Mouse (Mus musculus): ENCODE data around the gene Pdzd8. TPM values are rescaled to one million over a fixed set of nuclear protein-coding genes. Genes with fewer than 3 reads are reported as not detected.

The Pdzd8 gene
- polyA plus RNA-seq, 1 experiment from 2014 or later, result 16.8 TPM

GRCm38 (mm10) chr19:59352760-59353159 is 7.2 kb upstream of the Pdzd8 start:
- H3K27me3 ChIP-seq, result no peaks in the 10 kb centered on the region; the same call in 1 of the 2 replicates
- H3K4me3 ChIP-seq (replicated peaks), result no peak overlapping the region
- H3K9me3 ChIP-seq, result no peaks in the 10 kb centered on the region
- no peaks in the 10 kb centered on the region for H3K36me3 ChIP-seq
- WGBS, result 71% methylated on average over 3 of the region's 3 CpGs
- no peaks in the 10 kb centered on the region; the same call in 1 of the 2 replicates for H3K4me1 ChIP-seq (replicated peaks)
- no peak overlapping the region for H3K27ac ChIP-seq
- no peak overlapping the region for H3K4me2 ChIP-seq
- ATAC-seq (ENCODE audit: insufficient number of reproducible peaks, insufficient read depth, low FRiP score, low TSS enrichment, low read depth), result no peak
- no peak overlapping the region; the same call in 1 of the 2 replicates for H3K9ac ChIP-seq (replicated peaks)

GRCm38 (mm10) chr19:59351151-59351889 is 5.7 kb upstream of the Pdzd8 start:
- Histone ChIP-seq H3K27me3 (no peaks in the 10 kb centered on the region; the same call in 1 of the 2 replicates), H3K4me2 (no peak overlapping the region), H3K9ac (replicated peaks) (no peak overlapping the region), H3K27ac (no peak overlapping the region), H3K4me3 (replicated peaks) (no peak overlapping the region), H3K4me1 (replicated peaks) (peaks cover 3% of the 10 kb centered on the region; the same call in 1 of the 2 replicates), H3K36me3 (no peaks in the 10 kb centered on the region), H3K9me3 (no peaks in the 10 kb centered on the region)
- ATAC-seq (ENCODE audit: insufficient number of reproducible peaks, insufficient read depth, low FRiP score, low TSS enrichment, low read depth), result no peak
- WGBS, result 63% methylated on average over 15 of the region's 15 CpGs

DNA sequence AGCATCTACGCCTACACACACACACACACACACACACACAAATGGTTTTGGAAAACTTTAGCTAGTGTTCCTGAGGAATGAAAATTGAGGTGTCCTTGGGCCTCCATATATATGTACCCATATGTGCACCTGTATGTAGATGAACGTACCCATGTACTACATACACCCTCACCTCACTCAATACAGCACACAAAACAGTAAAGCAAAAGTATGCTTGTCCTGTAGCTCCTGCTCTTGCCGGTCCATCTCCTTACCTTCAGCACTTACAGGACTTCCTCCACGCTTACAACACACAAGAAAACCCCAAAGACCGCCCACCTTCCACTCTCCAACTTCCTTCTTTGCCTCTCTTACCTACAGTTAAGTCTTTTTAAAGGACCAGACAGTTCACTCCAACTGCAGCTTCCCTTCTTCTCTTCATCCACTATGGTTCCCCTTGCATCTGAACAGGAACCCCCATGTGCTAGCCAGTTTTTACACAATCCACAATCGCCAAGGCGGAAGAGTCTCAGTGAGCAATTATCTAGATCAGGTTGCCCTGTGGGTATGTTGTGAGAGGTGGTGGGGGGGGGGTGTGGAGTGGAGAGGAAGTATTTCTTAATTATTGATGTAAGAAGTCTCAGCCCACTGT is 4.8 kb upstream of the Pdzd8 start:
- Histone ChIP-seq H3K9me3 (no peaks in the 10 kb centered on the region), H3K4me3 (replicated peaks) (no peak overlapping the region), H3K27ac (no peak overlapping the region), H3K9ac (replicated peaks) (no peak overlapping the region), H3K4me2 (no peak overlapping the region), H3K4me1 (replicated peaks) (peaks cover 4% of the 10 kb centered on the region; the same call in 1 of the 2 replicates), H3K36me3 (no peaks in the 10 kb centered on the region), H3K27me3 (no peaks in the 10 kb centered on the region; the same call in 1 of the 2 replicates)
- ATAC-seq (ENCODE audit: insufficient number of reproducible peaks, insufficient read depth, low FRiP score, low TSS enrichment, low read depth), result no peak
- 79% methylated on average over 7 of the region's 7 CpGs for WGBS

DNA sequence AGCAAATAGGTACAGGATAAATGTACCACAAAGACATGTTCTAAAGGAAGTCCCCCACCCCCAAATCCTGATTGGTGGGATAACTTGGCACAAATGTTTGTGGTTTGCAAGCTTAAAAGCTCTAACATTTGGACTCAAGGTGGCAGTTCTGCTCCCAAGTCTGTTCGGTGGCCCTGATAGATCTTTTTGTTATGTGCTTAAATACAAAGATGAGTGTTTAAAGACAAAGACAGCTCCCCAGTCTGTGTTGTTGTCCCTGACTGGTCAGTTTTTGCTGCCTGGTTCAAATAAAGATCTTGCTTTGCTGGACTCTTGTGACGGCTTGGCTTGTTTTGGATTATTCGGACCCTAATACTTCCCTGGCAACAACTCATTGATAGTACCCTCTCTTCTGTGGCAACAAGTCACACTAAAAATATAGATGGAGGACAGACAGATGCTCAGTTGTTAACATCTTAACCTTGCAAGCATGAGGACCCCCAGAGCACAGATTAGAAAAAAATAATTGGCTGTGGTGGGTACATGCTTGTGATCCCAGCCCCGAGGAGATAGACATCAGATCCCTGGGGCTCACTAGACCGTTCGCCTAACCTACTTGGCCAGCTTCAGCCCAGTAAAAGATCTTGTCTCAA is 3.9 kb upstream of the Pdzd8 start:
- 85% methylated on average over 6 of the region's 6 CpGs for WGBS
- Histone ChIP-seq H3K9ac (replicated peaks) (no peak overlapping the region), H3K9me3 (no peaks in the 10 kb centered on the region), H3K27ac (no peak overlapping the region), H3K4me3 (replicated peaks) (no peak overlapping the region), H3K27me3 (no peaks in the 10 kb centered on the region; the same call in 1 of the 2 replicates), H3K36me3 (no peaks in the 10 kb centered on the region), H3K4me2 (no peak overlapping the region), H3K4me1 (replicated peaks) (peaks cover 7% of the 10 kb centered on the region)
- ATAC-seq (ENCODE audit: insufficient number of reproducible peaks, insufficient read depth, low FRiP score, low TSS enrichment, low read depth), result no peak

DNA sequence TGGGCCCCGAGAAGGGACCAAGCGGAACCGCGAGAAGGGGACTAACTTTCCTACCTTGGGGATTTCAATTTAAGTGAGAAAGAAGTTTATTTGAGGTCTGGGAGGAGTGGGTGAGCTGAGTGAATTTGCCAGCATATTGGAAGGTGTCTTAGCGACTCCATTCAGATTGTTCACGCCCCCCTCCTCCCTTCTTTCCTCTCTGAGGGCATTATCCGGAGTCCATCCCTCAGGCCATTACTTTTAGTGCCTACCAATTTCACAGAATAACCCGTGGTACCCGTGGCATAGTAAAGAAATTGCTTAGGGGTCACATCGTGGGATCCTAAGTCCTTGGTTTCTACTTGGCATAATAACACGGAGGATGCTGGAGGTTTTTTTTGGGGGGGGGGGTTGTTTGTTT is 745 bp upstream of the Pdzd8 start:
- Histone ChIP-seq H3K9ac (replicated peaks) (peak overlapping the region; percentile 94), H3K27me3 (no peaks in the 10 kb centered on the region), H3K27ac (peak overlapping the region; percentile 94), H3K9me3 (no peaks in the 10 kb centered on the region), H3K4me3 (replicated peaks) (peak overlapping the region; percentile 87), H3K4me1 (replicated peaks) (peaks cover 26% of the 10 kb centered on the region), H3K36me3 (no peaks in the 10 kb centered on the region), H3K4me2 (peak overlapping the region; percentile 100)
- peak; percentile 8; the same call in 1 of the 2 replicates for ATAC-seq (ENCODE audit: insufficient number of reproducible peaks, insufficient read depth, low FRiP score, low TSS enrichment, low read depth)
- WGBS, result under 1% methylated on average over 11 of the region's 11 CpGs

- H3K4me2 ChIP-seq, result peak overlapping the region; percentile 100
- H3K9me3 ChIP-seq, result no peaks in the 10 kb centered on the region
- under 1% methylated on average over 61 of the region's 70 CpGs for WGBS
- ATAC-seq (ENCODE audit: insufficient number of reproducible peaks, insufficient read depth, low FRiP score, low TSS enrichment, low read depth), result peak; percentile 32
- H3K4me3 ChIP-seq (replicated peaks), result peak overlapping the region; percentile 87
- H3K4me1 ChIP-seq (replicated peaks), result peaks cover 30% of the 10 kb centered on the region
- peak overlapping the region; percentile 94 for H3K9ac ChIP-seq (replicated peaks)
- H3K27me3 ChIP-seq, result no peaks in the 10 kb centered on the region
- no peaks in the 10 kb centered on the region for H3K36me3 ChIP-seq
- H3K27ac ChIP-seq, result peak overlapping the region; percentile 94
Measured at GRCm38 (mm10) chr19:59345081-59345657, 411 bp downstream of the Pdzd8 start.

DNA sequence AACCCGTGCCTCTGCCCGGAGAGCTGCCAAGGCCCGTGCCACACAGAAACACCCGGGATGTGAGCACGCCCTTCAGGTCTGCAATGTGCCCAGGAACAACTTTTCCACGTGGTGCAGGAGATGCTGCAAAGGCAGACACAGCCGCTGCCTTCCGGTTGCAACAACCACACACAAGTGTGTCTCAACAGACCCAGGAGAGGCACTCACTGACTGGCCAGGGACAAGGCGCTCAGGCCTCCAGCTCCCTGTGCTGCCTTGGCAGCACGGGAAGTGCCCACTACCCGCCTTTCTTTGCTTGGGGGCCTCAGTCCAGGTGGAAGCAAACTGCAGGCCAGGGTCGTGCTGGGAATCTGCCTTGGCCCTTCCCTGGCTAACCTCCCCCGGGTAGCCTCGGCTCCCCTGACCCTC is 1.3 kb downstream of the Pdzd8 start:
- Histone ChIP-seq H3K27me3 (no peaks in the 10 kb centered on the region), H3K9ac (replicated peaks) (peak overlapping the region; percentile 94), H3K36me3 (no peaks in the 10 kb centered on the region), H3K9me3 (no peaks in the 10 kb centered on the region), H3K27ac (no peak overlapping the region), H3K4me1 (replicated peaks) (peaks cover 30% of the 10 kb centered on the region), H3K4me2 (peak overlapping the region; percentile 100), H3K4me3 (replicated peaks) (peak overlapping the region; percentile 87)
- 1% methylated on average over 14 of the region's 14 CpGs for WGBS
- ATAC-seq (ENCODE audit: insufficient number of reproducible peaks, insufficient read depth, low FRiP score, low TSS enrichment, low read depth), result no peak

DNA sequence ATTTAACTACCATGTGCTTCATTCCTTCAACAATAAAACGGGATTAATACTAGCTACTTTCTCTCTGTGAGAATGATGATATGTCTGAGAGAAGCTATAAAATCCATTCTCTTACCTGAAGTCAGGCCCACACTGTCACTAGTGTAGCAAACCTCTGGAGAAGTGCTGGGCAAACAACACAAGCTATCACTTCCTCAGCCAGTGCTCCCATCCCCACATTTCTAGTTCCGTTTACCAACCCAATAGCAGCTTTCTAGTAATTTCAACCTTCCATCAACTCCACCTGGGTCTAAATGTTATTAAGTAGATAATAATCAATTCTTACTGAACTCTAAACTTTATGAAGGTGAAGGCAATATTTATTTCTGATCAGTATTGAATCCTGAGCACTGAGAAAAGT is 2.6 kb downstream of the Pdzd8 start:
- Histone ChIP-seq H3K36me3 (no peaks in the 10 kb centered on the region), H3K27me3 (no peaks in the 10 kb centered on the region), H3K4me3 (replicated peaks) (peak overlapping the region; percentile 87), H3K9ac (replicated peaks) (no peak overlapping the region), H3K4me1 (replicated peaks) (peaks cover 30% of the 10 kb centered on the region), H3K4me2 (peak overlapping the region; percentile 100), H3K9me3 (no peaks in the 10 kb centered on the region), H3K27ac (no peak overlapping the region)
- WGBS, result 46% methylated on average over 2 of the region's 2 CpGs
- ATAC-seq (ENCODE audit: insufficient number of reproducible peaks, insufficient read depth, low FRiP score, low TSS enrichment, low read depth), result no peak

- peaks cover 9% of the 10 kb centered on the region; the same call in 1 of the 2 replicates for H3K36me3 ChIP-seq
- ATAC-seq (ENCODE audit: insufficient number of reproducible peaks, insufficient read depth, low FRiP score, low TSS enrichment, low read depth), result no peak
- no peak overlapping the region for H3K4me3 ChIP-seq (replicated peaks)
- H3K27me3 ChIP-seq, result no peaks in the 10 kb centered on the region
- no peak overlapping the region for H3K9ac ChIP-seq (replicated peaks)
- no peak overlapping the region for H3K27ac ChIP-seq
- H3K9me3 ChIP-seq, result no peaks in the 10 kb centered on the region
- 87% methylated on average over 3 of the region's 3 CpGs for WGBS
- peaks cover 26% of the 10 kb centered on the region for H3K4me1 ChIP-seq (replicated peaks)
- no peak overlapping the region for H3K4me2 ChIP-seq
Measured at GRCm38 (mm10) chr19:59339908-59340307, 5.7 kb downstream of the Pdzd8 start.

- WGBS, result 94% methylated on average over 3 of the region's 3 CpGs
- Histone ChIP-seq H3K27me3 (no peaks in the 10 kb centered on the region), H3K36me3 (peaks cover 9% of the 10 kb centered on the region; the same call in 1 of the 2 replicates), H3K4me3 (replicated peaks) (no peak overlapping the region), H3K9ac (replicated peaks) (no peak overlapping the region), H3K9me3 (no peaks in the 10 kb centered on the region), H3K27ac (no peak overlapping the region), H3K4me2 (no peak overlapping the region), H3K4me1 (replicated peaks) (peaks cover 10% of the 10 kb centered on the region)
- no peak for ATAC-seq (ENCODE audit: insufficient number of reproducible peaks, insufficient read depth, low FRiP score, low TSS enrichment, low read depth)
Measured at GRCm38 (mm10) chr19:59337872-59338681, 7.5 kb downstream of the Pdzd8 start.

All from limb, embryonic 12.5 days (tissue).